Mouse (Mus musculus) activated CD4-positive, CD25-positive, alpha-beta regulatory T cell, adult 9 weeks (primary cell): Measurements from ENCODE around the gene Gm9747. TPM values are rescaled to one million over a fixed set of nuclear protein-coding genes. Genes with fewer than 3 reads are reported as not detected.

Experiments
- polyA plus RNA-seq: library from polyadenylated mRNA; unstranded; fragments of 100-300 nt; shearing (Covaris generic); gene quantifications from one replicate; pipeline ENCODE4 v1.2.1, GENCODE M21; 2017

Gene Gm9747
- polyA plus RNA-seq: 0.10 TPM

DNA sequence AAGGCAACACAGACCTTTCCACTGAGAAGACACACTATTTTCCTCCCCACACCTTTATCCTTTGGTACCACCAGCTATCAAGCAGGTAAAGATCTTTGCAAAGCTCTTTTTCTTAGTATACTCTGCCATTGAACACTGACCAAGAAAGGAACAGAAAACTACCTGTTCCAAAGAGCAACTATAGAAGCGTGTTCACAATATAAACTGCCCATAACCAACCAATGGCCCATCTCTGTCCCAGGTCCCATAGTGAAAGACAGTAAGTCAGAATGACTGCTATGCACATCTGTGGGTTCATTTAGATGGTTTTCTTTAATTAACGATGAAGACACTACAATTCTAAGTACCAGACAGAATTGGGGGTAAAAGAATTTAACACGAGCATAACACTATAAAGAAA lies at the start of gene Gm9747:
Gene Gm9747, plus strand, starts transcription at position 301 of the 400 bp plus-strand sequence.

Other genes starting within 250 kb of the Gm9747 start
- gene Irs1, start 58.3 kb downstream of the Gm9747 start, polyA plus RNA-seq: not detected
- gene Rhbdd1, start 83.3 kb downstream of the Gm9747 start, polyA plus RNA-seq: 27.8 TPM